Mouse (Mus musculus) neural tube, embryonic 15.5 days (tissue): ENCODE data around the gene Catip. TPM values are rescaled to one million over a fixed set of nuclear protein-coding genes. Genes with fewer than 3 reads are reported as not detected.
A peak's percentile ranks its signal among the peaks of the same experiment; 100 is the strongest.

Experiments
- ATAC-seq: fragments of 200-750 bp; cut with Nextera tagmentation; 2 replicates; pipeline ENCODE4 v1.8.0; 2017; ENCODE audit warnings: mild to moderate bottlenecking, moderate TSS enrichment, moderate library complexity; ENCODE audit not compliant: low FRiP score
- H3K27ac ChIP-seq: fragments of 300-500 bp; sonication (generic); replicated peaks from 2 replicates; pipeline ENCODE4 v1.5.1; 2015; ENCODE audit warnings: mild to moderate bottlenecking, inconsistent platforms
- H3K27me3 ChIP-seq: fragments of 300-500 bp; sonication (generic); replicated peaks from 2 replicates; pipeline ENCODE4 v1.6.1; 2015; ENCODE audit warnings: inconsistent platforms
- H3K36me3 ChIP-seq: fragments of 300-500 bp; sonication (generic); 2 replicates; pipeline ENCODE4 v1.6.1; 2015; ENCODE audit warnings: inconsistent platforms
- H3K4me1 ChIP-seq: fragments of 300-500 bp; sonication (generic); 2 replicates; pipeline ENCODE4 v1.6.1; 2015; ENCODE audit warnings: inconsistent platforms
- H3K4me2 ChIP-seq: fragments of 300-500 bp; sonication (generic); 2 replicates; pipeline ENCODE4 v1.6.1; 2015; ENCODE audit warnings: inconsistent platforms, mild to moderate bottlenecking, moderate library complexity
- H3K4me3 ChIP-seq: fragments of 300-500 bp; sonication (generic); replicated peaks from 2 replicates; pipeline ENCODE4 v1.5.1; 2015; ENCODE audit warnings: mild to moderate bottlenecking, inconsistent platforms
- H3K9ac ChIP-seq: fragments of 300-500 bp; sonication (generic); replicated peaks from 2 replicates; pipeline ENCODE4 v1.6.1; 2015; ENCODE audit warnings: mild to moderate bottlenecking, inconsistent platforms
- H3K9me3 ChIP-seq: fragments of 300-500 bp; sonication (generic); replicated peaks from 2 replicates; pipeline ENCODE4 v1.6.1; 2016; ENCODE audit warnings: inconsistent platforms
- WGBS: fragments of 180-500 bp; shearing (Covaris S2); methylation state at CpG from one replicate; pipeline ENCODE4 v1.1.7; 2015; ENCODE audit warnings: mixed read lengths; 5-methylcytosine and 5-hydroxymethylcytosine counted together
- polyA plus RNA-seq: library from polyadenylated mRNA; unstranded; fragments of >200 nt; fragmentation: Nextera tagmentation; extraction: Ambion mirVana; gene quantifications from 2 replicates; pipeline ENCODE4 v1.2.1, GENCODE M21; 2015

Gene Catip
- polyA plus RNA-seq, 1 experiment from 2014 or later: 1.1 TPM

DNA sequence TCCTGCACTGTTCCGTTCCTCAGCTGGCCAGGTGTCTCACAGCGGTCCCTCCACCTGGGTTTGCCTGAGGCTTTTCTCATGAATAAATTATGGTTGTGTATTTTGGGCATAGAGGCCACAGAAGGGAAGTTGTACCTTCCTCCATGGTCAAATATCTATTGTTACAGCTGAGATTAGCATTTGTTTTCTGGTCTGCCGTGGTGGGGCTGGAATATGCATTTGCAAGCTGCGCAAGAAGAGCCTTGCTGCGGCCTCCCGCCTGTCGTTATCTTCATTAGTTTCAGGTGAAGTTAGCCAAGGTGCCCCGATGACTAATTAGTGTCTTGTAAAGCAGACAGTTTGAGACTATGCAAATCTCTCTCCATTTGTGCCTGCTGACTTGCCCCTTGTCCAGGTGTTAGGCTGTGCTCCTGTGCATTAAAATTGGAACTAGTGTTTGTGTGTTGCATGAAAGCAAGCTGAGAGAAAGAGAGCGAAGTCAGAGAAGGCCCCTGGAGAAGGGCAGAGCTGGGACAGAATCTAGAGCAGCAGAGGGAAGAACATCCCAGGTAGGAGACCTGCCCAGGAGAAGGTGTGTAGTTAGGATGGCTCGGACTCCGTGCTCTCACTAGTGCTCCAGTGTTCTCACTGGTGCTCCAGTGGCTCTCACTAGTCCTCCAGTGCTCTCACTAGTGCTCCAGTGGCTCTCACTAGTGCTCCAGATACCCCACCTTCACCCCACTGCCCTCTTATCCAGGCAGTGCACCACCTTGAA, 17.6 kb upstream of the Catip start:
- H3K4me3 ChIP-seq: no peak overlapping the region
- H3K4me2 ChIP-seq: no peak overlapping the region
- no peaks in the 10 kb centered on the region for H3K27me3 ChIP-seq
- no peak for ATAC-seq
- no peaks in the 10 kb centered on the region for H3K9me3 ChIP-seq
- no peak overlapping the region for H3K9ac ChIP-seq
- 74% methylated on average over 11 of the region's 11 CpGs for WGBS
- H3K36me3 ChIP-seq: peaks cover 6% of the 10 kb centered on the region
- H3K27ac ChIP-seq: no peak overlapping the region
- peaks cover 21% of the 10 kb centered on the region for H3K4me1 ChIP-seq

DNA sequence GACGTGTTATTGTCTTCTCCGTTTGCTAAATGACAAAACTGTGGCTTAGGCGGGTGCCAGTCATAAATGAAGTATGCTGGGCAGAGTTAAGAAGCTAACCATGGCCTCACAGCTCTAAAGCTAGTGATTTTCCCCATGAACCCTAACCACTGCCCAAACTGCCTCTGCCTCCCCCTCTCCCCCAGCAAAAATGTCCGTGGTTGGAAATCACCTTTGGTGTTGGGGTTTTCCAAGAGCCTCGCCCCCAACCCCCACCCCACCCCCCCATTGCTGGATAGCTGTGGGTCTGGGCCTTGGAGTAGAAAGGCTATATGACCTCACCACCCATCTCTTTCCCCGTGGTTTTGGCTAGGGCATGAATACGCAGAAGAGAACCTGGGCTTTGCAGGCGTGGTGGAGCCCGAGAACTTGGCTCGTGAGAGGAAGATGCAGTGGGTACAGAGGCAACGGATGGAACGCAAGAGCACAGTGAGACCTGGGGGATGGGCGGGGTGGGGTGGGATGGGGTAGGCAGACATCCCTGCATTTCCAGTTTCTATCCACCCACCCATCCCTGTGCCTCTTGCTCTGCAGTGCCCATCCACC, 10.6 kb upstream of the Catip start:
- H3K27ac ChIP-seq: no peak overlapping the region
- no peak overlapping the region for H3K9ac ChIP-seq
- WGBS: 96% methylated on average over 13 of the region's 13 CpGs
- no peaks in the 10 kb centered on the region for H3K27me3 ChIP-seq
- no peak for ATAC-seq
- no peaks in the 10 kb centered on the region for H3K4me1 ChIP-seq
- no peak overlapping the region for H3K4me2 ChIP-seq
- no peaks in the 10 kb centered on the region for H3K9me3 ChIP-seq
- H3K4me3 ChIP-seq: no peak overlapping the region
- peaks cover 43% of the 10 kb centered on the region for H3K36me3 ChIP-seq

DNA sequence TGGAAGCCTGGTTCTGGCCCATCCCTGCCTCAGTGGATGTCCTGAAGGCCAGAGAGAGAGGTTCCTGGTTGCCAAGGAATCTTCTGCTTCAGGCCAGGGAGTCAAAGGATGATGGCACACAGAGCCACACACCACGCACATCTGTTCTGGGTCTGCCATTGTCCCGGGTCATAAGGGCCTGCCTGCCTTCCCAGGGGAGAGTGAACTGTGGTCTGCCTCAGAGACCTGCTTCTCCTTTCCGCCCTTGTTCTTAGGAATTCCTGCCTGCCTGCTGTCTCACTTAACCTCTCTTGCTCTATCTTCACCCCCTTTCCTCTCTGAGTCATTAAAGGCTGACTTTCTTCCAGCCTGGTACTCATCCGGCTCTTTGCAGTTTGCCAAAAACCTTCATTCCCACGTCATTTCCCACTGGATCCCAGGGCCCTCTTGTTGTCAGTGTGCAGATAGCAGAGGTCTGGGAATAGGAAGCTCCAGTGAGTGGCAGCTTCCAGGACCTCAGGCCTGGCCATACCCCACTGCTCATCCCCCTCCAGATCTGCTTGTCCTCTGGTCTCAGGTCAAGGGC, 9.3 kb upstream of the Catip start:
- no peaks in the 10 kb centered on the region for H3K9me3 ChIP-seq
- H3K9ac ChIP-seq: no peak overlapping the region
- peaks cover 41% of the 10 kb centered on the region for H3K36me3 ChIP-seq
- H3K4me2 ChIP-seq: no peak overlapping the region
- no peaks in the 10 kb centered on the region for H3K27me3 ChIP-seq
- ATAC-seq: no peak
- H3K27ac ChIP-seq: no peak overlapping the region
- H3K4me1 ChIP-seq: no peaks in the 10 kb centered on the region
- H3K4me3 ChIP-seq: no peak overlapping the region
- WGBS: 85% methylated on average over 5 of the region's 5 CpGs

DNA sequence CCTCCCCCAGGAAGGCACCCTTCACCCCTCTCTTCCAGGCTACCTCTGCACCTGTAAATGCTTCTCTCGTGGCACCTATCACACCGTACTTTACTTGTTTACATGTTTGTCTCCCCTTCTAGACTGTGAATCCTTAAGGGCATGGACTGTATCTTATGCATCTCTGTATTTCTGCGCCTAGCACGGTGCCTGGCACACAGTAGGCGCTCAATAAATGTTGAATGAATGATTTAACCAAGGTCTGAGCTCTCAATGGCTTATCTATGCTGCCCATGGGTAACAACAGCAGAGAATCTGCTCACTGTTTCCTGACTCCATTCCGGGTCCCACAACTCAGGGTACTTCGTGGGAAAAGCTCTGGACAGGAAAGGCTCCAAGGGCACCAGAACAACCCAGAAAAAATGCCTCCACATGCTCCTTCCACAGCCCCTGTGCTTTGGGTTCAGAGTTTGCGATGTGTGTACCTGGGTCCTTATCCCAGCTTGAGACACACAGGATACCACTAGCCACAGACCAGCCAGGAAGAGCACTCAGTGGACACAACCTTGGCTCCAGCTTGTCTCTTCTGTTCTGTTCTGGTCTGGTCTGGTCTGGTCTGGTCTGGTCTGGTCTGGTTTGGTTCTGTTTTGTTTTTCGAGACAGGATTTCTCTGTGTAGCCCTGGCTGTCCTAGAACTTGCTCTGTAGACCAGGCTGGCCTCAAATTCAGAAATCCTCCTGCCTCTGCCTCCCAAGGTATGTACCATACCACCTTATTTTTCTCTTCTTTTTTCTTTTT, 8.3 kb upstream of the Catip start:
- no peak overlapping the region for H3K9ac ChIP-seq
- no peaks in the 10 kb centered on the region for H3K4me1 ChIP-seq
- H3K36me3 ChIP-seq: peaks cover 40% of the 10 kb centered on the region
- no peaks in the 10 kb centered on the region for H3K9me3 ChIP-seq
- no peak for ATAC-seq
- 96% methylated on average over 9 of the region's 9 CpGs for WGBS
- no peak overlapping the region for H3K4me3 ChIP-seq
- H3K27me3 ChIP-seq: no peaks in the 10 kb centered on the region
- H3K27ac ChIP-seq: no peak overlapping the region
- no peak overlapping the region for H3K4me2 ChIP-seq

DNA sequence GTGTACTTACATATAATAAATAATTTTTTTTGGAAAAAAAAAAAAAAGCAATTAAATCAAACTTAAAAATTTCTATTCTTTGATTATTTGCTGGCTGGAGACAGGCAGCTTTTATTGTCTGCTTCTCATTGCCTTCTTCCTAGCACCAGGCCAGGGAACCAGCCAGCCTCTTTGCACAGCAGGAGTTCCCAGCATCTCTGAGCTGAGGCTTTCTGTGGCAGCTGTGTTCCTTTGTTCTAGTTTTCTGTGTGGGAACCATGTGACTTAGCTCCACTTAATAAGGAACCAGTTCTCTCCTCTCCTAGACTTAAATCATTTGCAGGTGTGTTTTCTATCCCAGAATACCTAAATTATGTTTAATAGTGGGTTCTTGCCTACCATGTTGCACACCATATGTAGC, 4.4 kb upstream of the Catip start:
- Histone ChIP-seq H3K4me2 (no peak overlapping the region), H3K4me3 (no peak overlapping the region), H3K27me3 (no peaks in the 10 kb centered on the region), H3K9me3 (no peaks in the 10 kb centered on the region), H3K4me1 (peaks cover 4% of the 10 kb centered on the region; the same call in 1 of the 2 replicates), H3K27ac (no peak overlapping the region), H3K9ac (no peak overlapping the region), H3K36me3 (peaks cover 13% of the 10 kb centered on the region)
- ATAC-seq: no peak

DNA sequence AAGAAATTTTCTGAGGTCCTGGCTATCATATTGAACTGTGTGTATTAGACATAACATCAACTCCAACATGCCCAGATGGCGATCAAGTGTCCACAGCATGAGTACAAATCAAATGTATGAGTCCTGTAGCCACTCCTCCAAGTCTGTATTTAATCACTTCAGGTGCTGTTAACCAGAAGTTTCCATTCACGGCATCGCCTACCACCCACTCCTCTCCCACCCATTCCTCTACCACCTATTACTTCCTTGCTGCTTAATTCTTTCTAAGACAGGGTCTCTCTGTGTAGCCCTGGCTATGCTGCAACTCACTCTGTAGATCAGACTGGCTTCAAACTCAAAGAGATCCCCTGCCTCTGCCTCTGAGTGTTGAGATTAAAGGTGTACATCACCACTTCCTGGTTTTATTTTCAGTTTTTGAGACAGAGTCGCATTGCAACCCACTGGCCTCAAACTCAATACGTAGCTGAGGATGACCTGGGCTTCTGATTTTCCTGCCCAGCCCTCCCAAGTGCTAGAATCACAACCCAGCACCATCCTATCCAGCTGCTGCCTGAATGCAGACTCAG, 1.9 kb upstream of the Catip start:
- 87% methylated on average over 5 of the region's 5 CpGs for WGBS
- Histone ChIP-seq H3K4me2 (no peak overlapping the region), H3K27ac (no peak overlapping the region), H3K4me3 (no peak overlapping the region), H3K9me3 (no peaks in the 10 kb centered on the region), H3K27me3 (no peaks in the 10 kb centered on the region), H3K9ac (no peak overlapping the region), H3K4me1 (peaks cover 5% of the 10 kb centered on the region; the same call in 1 of the 2 replicates), H3K36me3 (no peaks in the 10 kb centered on the region)
- no peak for ATAC-seq

DNA sequence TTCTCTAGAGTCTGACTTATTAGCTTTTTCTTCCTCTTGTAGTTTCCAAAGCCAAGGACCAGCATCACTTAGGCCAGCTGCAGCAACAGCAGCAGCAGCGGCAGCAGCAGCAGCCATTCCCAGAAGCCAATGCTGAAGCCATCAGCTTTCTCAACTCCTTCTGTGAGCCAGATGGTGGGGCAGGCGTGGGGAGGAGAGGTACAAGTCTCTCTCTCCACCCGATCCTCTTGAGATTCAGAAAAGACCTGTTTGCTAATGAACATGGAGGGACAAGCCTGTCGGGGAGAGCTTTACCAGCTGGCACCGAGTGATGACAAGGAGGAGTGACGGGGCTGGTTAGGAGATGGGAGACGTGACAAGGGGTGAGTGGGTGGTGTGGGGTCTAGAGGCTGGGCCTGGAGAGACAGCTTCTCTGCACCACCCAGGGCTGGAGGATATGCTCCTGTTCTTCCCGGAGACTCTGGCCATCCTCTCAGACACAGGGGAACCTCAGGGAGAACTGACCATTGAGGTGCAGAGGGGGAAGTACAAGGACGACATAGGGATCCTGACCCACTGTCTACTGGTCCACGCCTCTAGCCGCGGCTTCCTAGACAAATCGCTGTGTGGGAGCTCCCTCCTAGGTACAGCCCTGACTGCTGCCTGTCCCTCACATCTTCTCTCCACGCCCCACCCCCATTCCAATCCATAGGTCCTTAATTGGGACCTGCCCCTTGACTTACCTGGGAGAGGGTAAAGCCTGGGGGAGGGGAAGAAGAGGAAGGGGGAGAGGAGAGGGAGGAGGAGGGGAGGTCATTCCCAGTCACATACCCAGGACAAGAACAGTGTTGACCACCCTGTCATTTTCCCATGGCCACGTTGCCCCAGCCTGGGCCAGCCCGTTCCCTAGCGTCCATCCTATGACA, 669 bp downstream of the Catip start:
- Histone ChIP-seq H3K27ac (no peak overlapping the region), H3K9ac (no peak overlapping the region), H3K4me3 (no peak overlapping the region), H3K9me3 (no peaks in the 10 kb centered on the region), H3K4me1 (peaks cover 5% of the 10 kb centered on the region; the same call in 1 of the 2 replicates), H3K4me2 (peak overlapping the region; percentile 11; the same call in 1 of the 2 replicates), H3K36me3 (no peaks in the 10 kb centered on the region), H3K27me3 (no peaks in the 10 kb centered on the region)
- 63% methylated on average over 17 of the region's 17 CpGs for WGBS
- 0 out of 2 replicates have a peak, but pooled peaks have one; percentile 36 for ATAC-seq

DNA sequence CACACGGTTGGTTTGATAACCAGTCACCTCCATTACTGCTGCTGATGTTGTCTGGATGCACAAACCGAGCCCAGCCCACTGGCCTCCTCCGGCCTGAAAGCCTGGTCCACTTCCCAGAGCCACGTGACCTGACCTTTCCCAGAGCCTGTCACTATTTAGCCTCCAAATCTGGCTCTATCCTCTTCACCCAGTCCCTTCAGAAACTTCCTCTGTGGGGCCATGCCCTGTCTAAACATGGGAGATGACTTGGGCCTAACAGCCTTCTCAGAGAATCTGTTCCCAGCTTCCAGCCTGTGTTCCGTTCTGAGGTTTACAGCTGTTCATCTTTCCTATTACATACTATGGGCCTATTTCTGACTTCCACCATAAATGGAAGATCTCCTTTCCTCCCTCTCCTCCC, 1.5 kb downstream of the Catip start:
- H3K36me3 ChIP-seq: no peaks in the 10 kb centered on the region
- H3K9ac ChIP-seq: no peak overlapping the region
- no peaks in the 10 kb centered on the region for H3K9me3 ChIP-seq
- H3K27ac ChIP-seq: no peak overlapping the region
- H3K4me2 ChIP-seq: no peak overlapping the region
- no peak for ATAC-seq
- 79% methylated on average over 5 of the region's 5 CpGs for WGBS
- H3K27me3 ChIP-seq: no peaks in the 10 kb centered on the region
- H3K4me1 ChIP-seq: peaks cover 14% of the 10 kb centered on the region
- H3K4me3 ChIP-seq: no peak overlapping the region

DNA sequence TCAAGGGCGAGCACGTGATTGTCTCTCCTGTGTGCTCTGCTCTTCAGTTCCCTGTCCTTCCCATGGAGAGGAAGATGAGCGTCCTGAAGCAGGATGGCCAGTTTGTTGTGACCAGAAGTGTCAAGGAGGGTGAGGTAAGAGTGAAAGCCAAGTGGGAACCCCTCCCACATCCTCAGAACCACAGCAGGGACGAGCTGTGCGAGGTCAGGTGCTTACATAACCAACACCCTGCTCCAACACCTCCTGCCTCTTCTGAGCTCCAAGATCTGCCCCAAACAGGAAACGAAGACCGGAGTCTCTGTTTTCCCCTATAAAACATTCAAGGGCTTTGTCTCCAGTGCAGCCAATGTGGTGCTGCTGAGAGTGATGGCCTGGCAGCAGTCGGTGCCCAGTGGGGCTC, 2.4 kb downstream of the Catip start:
- H3K9ac ChIP-seq: no peak overlapping the region
- H3K36me3 ChIP-seq: no peaks in the 10 kb centered on the region
- H3K27me3 ChIP-seq: no peaks in the 10 kb centered on the region
- peaks cover 14% of the 10 kb centered on the region for H3K4me1 ChIP-seq
- no peak overlapping the region for H3K4me2 ChIP-seq
- H3K9me3 ChIP-seq: no peaks in the 10 kb centered on the region
- no peak for ATAC-seq
- WGBS: 82% methylated on average over 8 of the region's 8 CpGs
- no peak overlapping the region for H3K4me3 ChIP-seq
- no peak overlapping the region for H3K27ac ChIP-seq

DNA sequence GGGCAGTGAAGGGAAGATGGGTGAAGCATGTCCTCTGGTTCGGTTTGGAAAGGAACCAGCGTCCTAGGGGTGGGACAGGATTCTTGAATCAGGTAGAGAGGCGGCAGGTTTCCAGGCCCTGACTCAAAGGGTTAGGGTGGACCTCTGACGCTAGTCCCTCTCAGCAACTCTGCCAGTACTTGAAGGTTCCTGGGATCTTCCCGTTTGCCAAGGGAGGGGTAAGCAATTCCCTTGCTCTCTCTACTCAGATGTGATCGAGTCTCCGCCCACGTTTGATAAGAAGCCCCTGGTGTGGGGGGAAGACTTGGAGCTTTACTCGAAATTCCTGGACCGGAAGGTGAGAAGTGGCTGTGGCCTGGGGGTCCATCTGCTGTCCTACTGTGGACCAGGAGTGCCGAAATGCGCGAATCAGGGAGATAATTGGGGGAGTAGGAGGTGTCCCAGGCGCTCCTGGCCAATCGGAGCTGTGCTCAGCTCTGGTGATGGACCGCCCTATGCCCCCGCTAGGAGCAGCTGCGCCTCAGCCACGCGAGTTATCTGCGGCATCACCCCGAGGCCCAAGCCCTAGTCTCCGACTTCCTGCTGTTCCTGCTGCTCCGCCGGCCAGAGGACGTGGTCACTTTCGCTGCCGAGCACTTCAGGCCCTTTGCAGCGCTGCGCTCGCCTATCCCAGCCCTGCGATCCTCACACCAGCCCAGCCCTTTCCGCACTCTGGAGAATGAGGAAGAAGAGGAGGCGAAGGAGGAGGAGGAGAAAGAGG, 6.2 kb downstream of the Catip start:
- Histone ChIP-seq H3K9ac (0 out of 2 replicates have a peak overlapping the region, but pooled peaks have one; percentile 11), H3K27me3 (no peaks in the 10 kb centered on the region), H3K4me1 (peaks cover 9% of the 10 kb centered on the region), H3K36me3 (no peaks in the 10 kb centered on the region), H3K4me3 (peak overlapping the region; percentile 34), H3K27ac (no peak overlapping the region), H3K9me3 (no peaks in the 10 kb centered on the region), H3K4me2 (peak overlapping the region; percentile 60)
- peak; percentile 68; the same call in 1 of the 2 replicates for ATAC-seq
- 19% methylated on average over 34 of the region's 34 CpGs for WGBS
